Mouse (Mus musculus): Measurements from ENCODE around the gene Unk.
"Not testable (repeated sequence)": the region's sequence is repeated elsewhere in the genome, so short reads cannot be mapped to it uniquely, and the experiment has no call there.

- TF ChIP-seq CTCF, EP300 (IDR thresholded peaks at IDR 0.05): not testable (repeated sequence)
Observed at GRCm38 (mm10) chr11:116018867-116019266, 11.3 kb upstream of the Unk start.

All from lung, postnatal 0 days (tissue).